Mouse (Mus musculus) testis, postnatal 10 days (tissue): ENCODE data around the gene Dnajb1.

Experiments used
- DNase-seq: peaks from one replicate; pipeline ENCODE4 v3.0.0; 2021; ENCODE audit warnings: low spot score

Dnajb1 gene

DNA sequence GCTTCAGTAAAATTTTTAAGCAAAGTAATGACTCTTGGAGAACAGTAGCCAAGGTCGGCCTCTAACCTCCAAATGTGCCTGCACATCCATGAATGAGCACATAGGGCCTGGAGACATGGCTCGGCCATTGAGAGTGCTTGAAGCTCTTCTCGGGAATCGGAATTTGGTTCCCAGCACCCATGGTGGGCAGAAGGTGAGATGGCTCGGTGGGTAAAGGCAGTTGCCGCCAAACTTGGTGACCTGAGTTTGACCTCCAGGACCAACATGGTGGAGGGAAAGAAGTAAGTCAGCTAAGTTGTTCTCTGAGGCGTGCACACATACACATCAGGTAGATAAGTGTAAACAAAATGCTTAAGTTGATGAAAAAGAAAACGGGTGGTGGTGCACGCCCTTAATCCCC, 48.0 kb downstream of the Dnajb1 start:
- no peak for DNase-seq

DNA sequence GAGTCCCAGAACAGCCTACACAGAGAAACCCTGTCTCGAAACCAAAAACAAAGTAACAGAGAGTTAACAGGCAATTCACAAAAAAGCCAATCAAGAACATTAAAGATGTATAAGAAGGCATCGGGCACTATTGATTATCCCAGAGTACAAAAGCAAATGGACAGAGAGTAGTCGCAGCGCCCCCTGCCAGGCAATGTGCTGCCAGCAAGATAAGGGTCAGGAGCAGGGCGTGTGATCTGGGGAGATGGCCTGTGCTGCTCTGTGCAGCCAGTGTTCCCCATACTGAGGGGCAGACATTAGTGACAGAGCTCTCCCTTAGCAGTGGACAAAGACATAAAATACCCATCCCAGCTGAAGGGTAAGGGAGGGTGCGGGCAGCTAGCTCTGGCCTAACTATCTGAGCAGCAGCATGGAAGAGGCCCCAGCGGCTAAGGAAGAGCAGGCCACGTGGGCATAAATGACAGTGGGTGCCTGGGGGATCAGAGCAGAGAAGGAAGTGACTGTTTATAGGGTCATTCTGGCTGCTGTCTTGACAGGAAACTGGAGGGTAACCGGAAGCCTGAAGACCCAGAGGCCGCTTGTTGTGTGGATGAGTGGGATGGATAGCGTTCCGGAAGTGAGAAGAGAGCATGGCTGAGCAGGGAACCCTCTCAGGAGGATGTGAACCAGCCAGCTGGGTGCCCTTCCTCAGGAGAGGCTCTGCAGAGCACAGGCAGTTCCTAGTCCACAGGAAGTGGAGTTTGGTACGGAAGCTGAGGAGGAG, 48.7 kb downstream of the Dnajb1 start:
- DNase-seq = peak; percentile 52

DNA sequence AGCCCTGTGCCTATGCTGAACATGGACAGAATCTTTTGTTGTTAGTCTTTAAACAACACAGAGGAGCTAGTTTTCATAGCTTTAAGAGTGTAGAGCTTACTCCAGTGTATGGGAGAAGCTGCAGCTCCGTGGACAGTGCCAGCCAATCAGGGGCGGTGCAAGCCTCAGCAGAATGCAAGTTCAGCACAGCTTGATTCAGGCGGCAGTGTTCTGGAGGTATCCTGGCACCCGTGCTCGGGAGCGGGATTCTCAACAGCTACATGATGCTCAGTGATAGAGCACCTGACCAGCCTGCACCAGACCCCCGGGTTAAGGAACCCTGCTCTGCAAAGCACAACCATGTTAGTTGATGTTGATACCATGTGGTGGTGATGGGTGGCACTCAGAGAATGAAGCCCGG, 52.6 kb downstream of the Dnajb1 start:
- DNase-seq = no peak

DNA sequence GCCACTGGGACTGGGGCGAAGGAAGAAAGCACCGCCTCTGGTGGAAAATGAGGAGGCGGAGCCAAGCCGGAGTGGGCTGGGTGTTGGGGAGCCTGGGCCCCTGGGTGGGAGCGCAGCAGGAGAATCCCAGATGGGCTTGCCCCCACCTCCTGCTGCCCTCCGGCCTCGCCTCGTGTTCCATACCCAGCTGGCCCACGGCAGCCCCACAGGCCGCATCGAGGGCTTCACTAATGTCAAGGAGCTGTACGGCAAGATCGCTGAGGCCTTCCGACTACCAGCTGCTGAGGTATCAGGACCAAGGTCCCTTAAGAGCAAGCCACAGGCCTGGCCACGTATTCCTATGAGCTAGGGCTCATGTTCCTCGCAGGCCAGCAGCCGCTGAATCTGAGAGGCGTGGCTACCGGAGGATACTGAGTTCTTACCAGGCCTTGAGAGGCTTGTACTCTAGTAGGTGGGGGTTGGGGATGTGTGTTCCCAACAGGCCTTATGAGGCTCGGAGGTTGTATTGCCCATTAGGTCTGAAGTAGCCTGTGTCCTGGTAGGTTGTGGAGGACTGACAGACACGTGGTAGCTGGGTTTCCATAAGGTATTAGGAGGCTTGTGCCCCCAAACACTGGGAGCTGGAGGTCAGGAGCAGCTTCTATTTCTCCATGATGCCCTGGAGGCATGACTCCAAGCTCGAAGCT, 53.1 kb downstream of the Dnajb1 start:
- peak; percentile 68 for DNase-seq
